Mouse (Mus musculus) frontal cortex, adult 2 months (tissue): ENCODE results near the gene Bicdl2. TPM values are rescaled to one million over a fixed set of nuclear protein-coding genes. Genes with fewer than 3 reads are reported as not detected.

Experiments
- DNase-seq, 2 experiments: peaks; one replicate each; pipeline ENCODE4 v3.0.0; 2022; ENCODE audit warnings: low spot score in 1 of 2; ENCODE audit errors: extremely low spot score in 1 of 2
- polyA plus RNA-seq: library from polyadenylated mRNA; depleted of rRNA; stranded (reverse); fragments of >200 nt; gene quantifications from 2 replicates; pipeline ENCODE4 v1.2.3, GENCODE M21; 2012; rRNA removed

The Bicdl2 gene
- not detected in 2 replicates for polyA plus RNA-seq

DNA sequence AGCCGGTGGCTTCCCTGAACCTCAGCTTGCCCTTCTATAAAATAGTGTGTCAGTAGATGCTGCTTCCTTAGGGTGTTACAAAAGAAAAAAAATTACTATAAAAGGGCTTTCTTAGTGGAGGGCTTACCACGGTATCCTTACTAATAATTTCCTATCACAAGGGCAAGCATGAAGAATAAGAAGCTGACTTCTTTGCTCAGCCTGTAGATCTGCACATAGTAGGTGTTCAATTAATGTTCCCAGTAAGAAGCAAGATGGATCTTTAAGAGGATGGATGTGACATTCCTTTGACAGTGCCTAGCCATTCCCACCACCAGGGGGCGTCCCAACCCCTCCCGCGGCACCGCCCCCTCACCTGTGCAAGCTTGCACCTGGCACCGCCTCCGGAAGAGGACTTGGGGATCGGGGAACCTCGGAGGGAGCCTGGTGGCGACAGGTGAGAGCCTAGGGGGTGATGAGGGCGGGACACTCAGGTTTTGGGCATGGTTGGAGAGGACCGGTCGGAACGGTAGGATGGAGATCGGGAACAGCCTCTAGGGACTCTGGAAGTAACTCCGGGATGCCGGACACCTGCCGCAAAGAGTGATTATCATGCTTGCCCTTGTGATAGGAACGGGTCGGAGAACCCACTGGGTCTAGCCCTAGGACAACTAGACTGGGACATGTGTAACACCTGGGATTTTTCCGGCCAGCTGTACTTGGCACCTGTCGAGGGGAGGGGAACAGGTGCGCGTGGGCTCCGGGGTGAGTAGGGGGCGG lies at the start of gene Bicdl2:
Bicdl2 (plus strand) TSS at position 390 of the 759 bp plus-strand sequence.
- no peak for DNase-seq

GRCm38 (mm10) chr17:23617087-23617486 lies 43.2 kb upstream of the Bicdl2 start:
- DNase-seq, result no peak

DNA sequence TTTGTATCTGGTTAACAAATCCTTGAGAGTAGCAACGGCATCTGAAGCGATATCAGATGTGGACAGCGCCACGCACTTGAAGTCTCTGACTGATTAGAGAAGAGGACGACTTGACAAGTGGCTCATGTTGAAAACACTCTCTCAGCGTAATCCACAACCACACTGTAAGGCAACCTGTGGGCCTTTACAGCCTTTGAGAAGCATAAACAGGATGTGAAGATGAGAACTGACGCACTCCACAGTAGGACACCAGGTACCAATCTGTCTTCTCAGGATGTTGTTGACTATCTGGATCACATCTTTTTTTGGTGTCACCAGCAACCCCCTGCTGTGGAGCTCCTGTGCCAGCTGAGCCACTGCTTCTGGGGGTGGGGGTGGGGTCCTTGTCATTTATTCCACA lies 40.0 kb upstream of the Bicdl2 start:
- DNase-seq, result no peak

- no peak for DNase-seq
These were observed 32.5 kb upstream of the Bicdl2 start for GRCm38 (mm10) chr17:23627813-23628212.

DNA sequence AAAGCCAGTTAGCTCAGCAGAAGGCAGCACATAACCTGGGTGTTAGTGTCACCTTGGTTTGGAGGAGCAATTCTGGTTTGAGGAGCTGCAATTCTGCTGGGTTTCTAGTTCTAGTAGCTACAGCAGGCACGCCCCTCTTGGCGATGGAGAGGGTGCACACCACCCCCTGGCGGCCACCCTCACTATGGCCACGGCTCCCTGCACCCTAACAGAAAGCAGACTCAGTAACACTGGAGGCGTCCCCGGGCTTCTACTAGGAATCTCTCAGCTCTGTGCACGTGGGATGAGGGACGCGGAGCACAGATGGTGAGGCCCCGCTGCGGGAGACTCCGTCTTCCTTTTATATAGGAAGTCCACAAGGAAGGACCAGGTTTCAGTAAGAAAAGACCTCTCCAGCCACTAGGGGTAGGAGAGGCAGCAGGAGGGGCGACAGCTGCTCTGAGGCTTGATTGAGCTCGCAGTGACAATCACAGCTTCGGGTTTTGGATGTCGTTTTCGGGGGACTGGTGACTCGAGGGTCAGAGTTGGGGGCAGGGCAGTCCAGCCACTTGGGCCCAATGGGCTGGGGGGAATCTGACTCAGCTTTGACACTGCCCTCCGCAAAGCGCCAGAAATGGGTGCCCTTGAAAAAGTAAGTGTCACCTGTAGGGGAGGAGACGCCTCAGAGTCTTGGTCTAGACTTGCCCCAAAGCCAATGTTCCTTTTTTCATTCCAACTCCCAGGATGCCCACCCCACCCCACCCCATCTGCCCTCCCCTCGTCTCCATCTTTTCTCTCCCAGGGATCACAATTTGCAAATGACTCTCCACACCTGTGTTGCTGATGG lies 29.9 kb upstream of the Bicdl2 start:
- peak; percentile 62 to 90 for DNase-seq

DNA sequence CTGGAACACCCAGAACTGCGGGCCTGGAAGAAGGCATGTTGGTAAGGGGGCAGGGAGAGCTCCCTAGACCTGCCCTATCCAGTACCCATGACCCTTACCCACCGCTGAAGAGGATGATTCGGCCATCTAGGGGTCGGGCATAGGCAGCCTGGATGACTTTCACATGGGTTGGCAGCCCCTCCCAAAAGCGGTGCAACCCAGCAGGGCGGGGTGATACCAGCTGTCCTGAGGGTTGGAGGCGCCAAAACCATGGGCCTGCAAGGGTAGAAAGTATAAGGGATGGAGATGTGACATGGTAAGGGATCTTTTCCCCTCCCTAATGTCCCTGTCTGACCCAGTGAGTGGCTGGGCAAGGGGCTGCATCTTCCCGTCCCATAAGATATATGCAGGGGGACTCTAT lies 29.1 kb upstream of the Bicdl2 start:
- no peak for DNase-seq

GRCm38 (mm10) chr17:23644613-23645495 lies 15.5 kb upstream of the Bicdl2 start, which contains the start of gene Mmp25:
Gene Mmp25, minus strand, starts transcription at chr17:23645277.
- no peak for DNase-seq

DNA sequence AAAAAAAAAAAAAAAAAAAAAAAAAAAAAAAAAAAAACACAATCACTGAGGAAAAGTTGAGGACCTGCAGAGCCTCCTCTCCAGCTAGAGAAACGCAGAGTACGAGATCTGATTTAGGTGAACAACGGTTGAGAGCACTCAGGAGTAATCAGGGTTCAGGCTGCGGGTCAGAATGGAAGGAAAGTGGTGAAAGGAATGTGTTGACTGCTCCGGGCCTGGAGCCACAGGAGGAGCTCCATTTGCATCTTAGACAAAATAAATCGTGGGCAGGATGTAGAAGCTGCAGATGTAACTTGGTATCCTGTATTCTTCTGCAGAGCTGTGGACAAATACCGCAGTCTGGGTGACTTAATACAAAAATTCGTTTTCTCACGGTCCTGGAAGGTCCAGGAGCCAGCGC lies 14.4 kb upstream of the Bicdl2 start:
- DNase-seq, result no peak

- no peak for DNase-seq
These were observed 8.9 kb upstream of the Bicdl2 start for GRCm38 (mm10) chr17:23651363-23651762.

GRCm38 (mm10) chr17:23653324-23653723 lies 7.0 kb upstream of the Bicdl2 start:
- no peak for DNase-seq

- DNase-seq, result no peak
These were observed 6.3 kb upstream of the Bicdl2 start for GRCm38 (mm10) chr17:23654001-23654400.

DNA sequence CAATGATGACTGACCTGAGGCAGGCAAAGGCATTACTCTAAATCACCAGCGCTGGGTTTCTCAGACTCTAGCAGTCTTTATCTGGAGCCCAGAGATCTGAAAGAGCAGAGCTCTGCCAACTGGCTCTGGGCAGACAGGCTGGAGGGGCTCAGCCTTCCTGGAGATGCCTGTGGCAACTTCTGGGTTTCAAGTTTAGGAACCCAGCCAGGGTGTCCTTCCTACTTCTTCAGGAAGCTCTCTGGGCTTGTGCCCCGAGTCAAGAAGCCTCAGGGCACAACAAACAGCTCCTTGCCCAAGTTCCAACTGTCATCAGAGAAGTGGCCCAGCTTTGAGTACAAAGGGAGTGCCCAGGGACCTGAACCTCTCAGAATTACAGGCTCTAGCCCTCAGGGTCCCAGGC lies 5.9 kb upstream of the Bicdl2 start:
- DNase-seq, result no peak

DNA sequence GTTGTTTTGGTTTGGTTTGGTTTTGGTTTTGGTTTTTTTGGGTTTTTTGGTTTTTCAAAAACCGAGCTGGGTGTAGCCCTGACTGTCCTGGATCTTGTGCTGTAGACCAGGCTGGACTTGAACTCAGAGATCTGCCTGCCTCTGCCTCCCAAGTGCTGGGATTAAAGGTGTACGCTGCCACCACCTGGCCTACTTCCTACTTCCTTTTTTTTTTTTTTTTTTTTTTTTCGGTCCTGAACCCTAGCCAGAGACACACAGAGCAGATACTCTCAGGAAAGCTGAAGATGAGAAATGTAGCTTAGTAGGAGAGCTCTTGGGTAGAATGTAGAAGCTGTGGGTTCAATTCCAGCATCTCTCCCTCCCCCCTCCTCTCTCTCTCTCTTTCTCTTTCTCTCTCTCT lies 1.9 kb upstream of the Bicdl2 start:
- DNase-seq, result no peak

DNA sequence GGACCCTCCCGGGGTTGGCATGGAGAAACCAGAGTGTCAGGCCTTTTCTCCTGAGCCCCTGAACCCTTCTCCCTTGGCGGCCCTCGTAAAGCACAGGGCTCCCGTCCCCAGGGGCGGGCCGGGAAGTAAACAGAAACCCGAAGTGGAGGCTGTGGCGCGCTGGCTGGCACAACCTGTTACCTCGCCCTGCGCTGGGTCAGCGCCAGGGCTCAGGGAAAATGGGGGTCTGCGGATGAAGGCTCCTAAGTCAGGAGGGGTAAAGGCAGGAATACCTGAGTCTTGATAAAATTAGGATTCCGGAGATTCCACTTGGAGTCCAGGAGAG lies 532 bp downstream of the Bicdl2 start:
- no peak for DNase-seq

- DNase-seq, result no peak
These were observed 1.2 kb downstream of the Bicdl2 start for GRCm38 (mm10) chr17:23661526-23661925.

DNA sequence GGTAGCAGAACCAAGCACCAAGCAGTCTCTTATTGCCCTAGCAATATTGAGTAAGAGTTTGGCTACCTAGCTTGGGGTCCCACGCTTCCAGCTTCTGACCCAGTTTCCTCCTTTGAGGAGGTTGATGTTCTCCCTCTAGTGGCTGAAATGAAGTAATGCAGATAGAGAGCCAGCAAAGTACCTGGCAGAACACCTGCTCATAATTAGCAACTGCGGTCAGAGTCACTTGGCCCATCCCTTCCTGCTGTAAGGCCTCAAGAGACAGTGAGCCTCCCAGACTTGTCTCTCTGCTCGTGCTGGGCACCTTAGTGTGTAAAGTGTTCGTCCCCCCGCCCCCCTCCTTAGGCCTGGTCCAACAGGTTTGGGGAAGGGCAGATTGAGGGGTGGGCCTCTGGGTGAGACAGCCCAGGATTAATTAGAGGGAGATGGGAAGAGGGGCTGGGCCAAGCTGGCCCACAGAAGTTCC lies 4.3 kb downstream of the Bicdl2 start:
- peak in 1 of 2 experiments; percentile 39 for DNase-seq

DNA sequence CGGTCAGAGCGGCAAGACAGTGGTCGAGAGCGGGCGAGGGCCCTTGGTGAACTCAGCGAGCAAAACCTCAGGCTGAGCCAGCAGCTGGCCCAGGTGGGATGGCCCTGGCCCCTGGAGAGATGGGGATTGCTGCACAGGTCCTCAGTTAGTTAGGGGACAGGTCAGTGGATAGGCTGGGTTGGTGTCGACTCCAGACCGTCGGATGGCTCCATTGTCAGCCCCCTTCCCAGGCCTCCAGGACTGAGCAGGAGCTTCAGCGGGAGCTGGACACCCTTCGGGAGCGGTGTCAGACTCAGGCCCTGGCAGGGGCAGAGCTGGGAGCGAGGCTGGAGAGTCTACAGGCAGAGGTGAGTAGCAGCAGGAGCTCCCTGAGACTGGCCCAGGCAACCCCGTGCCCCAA lies 5.2 kb downstream of the Bicdl2 start:
- DNase-seq, result no peak

- DNase-seq, result no peak
These were observed 10.3 kb downstream of the Bicdl2 start for GRCm38 (mm10) chr17:23670516-23671074.

GRCm38 (mm10) chr17:23671519-23671918 lies 11.2 kb downstream of the Bicdl2 start:
- DNase-seq, result no peak

GRCm38 (mm10) chr17:23672761-23673160 lies 12.5 kb downstream of the Bicdl2 start:
- no peak for DNase-seq
